Mouse (Mus musculus) myocyte (in vitro differentiated cells): ENCODE measurements around the gene Rdh8. TPM values are rescaled to one million over a fixed set of nuclear protein-coding genes. Genes with fewer than 3 reads are reported as not detected.
A peak's percentile ranks its signal among the peaks of the same experiment; 100 is the strongest.

Source experiments
- H3K27me3 ChIP-seq: one replicate; pipeline ENCODE4 v1.6.1; 2011; ENCODE audit not compliant: control insufficient read depth, insufficient read depth, insufficient read length
- H3K36me3 ChIP-seq: one replicate; pipeline ENCODE4 v1.6.1; 2011; ENCODE audit not compliant: control insufficient read depth, insufficient read depth
- H3K4me2 ChIP-seq: one replicate; pipeline ENCODE4 v1.6.1; 2011; ENCODE audit warnings: low read depth, control low read depth
- H3K4me3 ChIP-seq: one replicate; pipeline ENCODE4 v1.5.1; 2011; ENCODE audit warnings: mild to moderate bottlenecking, control low read depth, moderate library complexity
- H3K79me2 ChIP-seq: one replicate; pipeline ENCODE4 v1.6.1; 2011; ENCODE audit not compliant: control insufficient read depth, insufficient read depth
- H3ac ChIP-seq: one replicate; pipeline ENCODE4 v1.6.1; 2011; ENCODE audit not compliant: control insufficient read depth, insufficient read length
- CEBPB ChIP-seq: IDR thresholded peaks from 2 replicates; pipeline ENCODE4 v1.6.1; 2011; ENCODE audit warnings: mild to moderate bottlenecking, moderate library complexity; ENCODE audit not compliant: poor library complexity, insufficient read depth, severe bottlenecking
- E2F4 ChIP-seq: IDR thresholded peaks from one replicate; pipeline ENCODE4 v1.6.1; 2011; ENCODE audit warnings: mild to moderate bottlenecking, control low read depth, moderate library complexity; ENCODE audit not compliant: insufficient read depth
- MAX ChIP-seq: IDR thresholded peaks from one replicate; pipeline ENCODE4 v1.6.1; 2011; ENCODE audit warnings: low read depth, mild to moderate bottlenecking, control low read depth
- MYOD1 ChIP-seq, 3 experiments: IDR thresholded peaks; one replicate each; pipeline ENCODE4 v1.6.1; 2011; ENCODE audit warnings: control low read depth in 2 of 3, low read depth in 2 of 3, mild to moderate bottlenecking in 2 of 3, moderate library complexity in 1 of 3; ENCODE audit not compliant: insufficient read length in 2 of 3, control insufficient read depth in 1 of 3
- MYOG ChIP-seq, 3 experiments: IDR thresholded peaks; one replicate each; pipeline ENCODE4 v1.6.1; 2011; ENCODE audit warnings: control low read depth in 2 of 3, low read depth in 2 of 3, mild to moderate bottlenecking in 2 of 3; ENCODE audit not compliant: insufficient read length in 2 of 3, control insufficient read depth in 1 of 3, insufficient read depth in 1 of 3
- POLR2A ChIP-seq: IDR thresholded peaks from one replicate; pipeline ENCODE4 v1.6.1; 2011; ENCODE audit warnings: low read depth, mild to moderate bottlenecking, control low read depth, moderate library complexity; ENCODE audit not compliant: insufficient read length
- POLR2AphosphoS2 ChIP-seq: IDR thresholded peaks from one replicate; pipeline ENCODE4 v1.6.1; 2011; ENCODE audit warnings: low read depth, control low read depth; ENCODE audit not compliant: insufficient read length
- REST ChIP-seq: IDR thresholded peaks from one replicate; pipeline ENCODE4 v1.6.1; 2011; ENCODE audit warnings: mild to moderate bottlenecking, control low read depth, moderate library complexity; ENCODE audit not compliant: insufficient read depth, insufficient read length
- SRF ChIP-seq: IDR thresholded peaks from one replicate; pipeline ENCODE4 v1.6.1; 2011; ENCODE audit warnings: low read depth; ENCODE audit not compliant: control insufficient read depth, insufficient read length
- TCF12 ChIP-seq: IDR thresholded peaks from one replicate; pipeline ENCODE4 v1.6.1; 2011; ENCODE audit warnings: mild to moderate bottlenecking, control low read depth; ENCODE audit not compliant: poor library complexity, insufficient read depth, severe bottlenecking
- TCF3 ChIP-seq: IDR thresholded peaks from one replicate; pipeline ENCODE4 v1.6.1; 2011; ENCODE audit warnings: low read depth, control low read depth; ENCODE audit not compliant: insufficient read length
- USF1 ChIP-seq: IDR thresholded peaks from one replicate; pipeline ENCODE4 v1.6.1; 2011; ENCODE audit warnings: low read depth, mild to moderate bottlenecking, control low read depth, moderate library complexity
- polyA plus RNA-seq: library from polyadenylated mRNA; unstranded; fragments of >200 nt; fragmentation: generic; extraction: Trizol; gene quantifications from one replicate; pipeline ENCODE4 v1.2.1, GENCODE M21; 2012; ENCODE audit warnings: missing spikeins

Rdh8 gene
- polyA plus RNA-seq, 1 experiment, result not detected

DNA sequence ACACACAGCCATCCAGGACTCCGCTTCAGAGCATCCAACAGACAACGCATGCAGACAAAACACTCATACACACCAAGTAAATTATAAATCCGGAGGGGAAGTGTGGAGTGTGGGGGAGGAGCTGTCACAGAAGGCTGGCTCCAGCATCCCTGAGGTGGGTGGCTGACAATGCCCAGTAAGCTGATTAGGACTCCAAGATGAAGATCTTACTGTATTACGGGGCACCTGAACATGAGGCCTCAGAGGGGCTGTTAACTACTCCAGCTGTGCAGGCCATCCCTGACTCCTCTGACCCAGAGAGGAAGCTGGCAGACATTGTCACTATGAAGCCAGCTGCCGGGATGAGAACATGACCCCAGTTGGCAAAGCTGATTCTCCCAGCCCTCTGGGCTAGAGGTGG is 1.7 kb downstream of the Rdh8 start:
- Histone ChIP-seq H3K4me3 (no peak overlapping the region), H3K79me2 (no peaks in the 10 kb centered on the region), H3K27me3 (no peaks in the 10 kb centered on the region), H3K36me3 (no peaks in the 10 kb centered on the region), H3ac (no peak overlapping the region), H3K4me2 (no peak overlapping the region)
- TF ChIP-seq POLR2A (no peak), MAX (no peak), MYOD1 (IDR thresholded peaks at IDR 0.05; ENCODE audit: control insufficient read depth in 1 of 3, insufficient read length in 2 of 3, low read depth in 2 of 3) (no peak), USF1 (no peak), CEBPB (no peak), REST (no peak), TCF12 (no peak), MYOG (IDR thresholded peaks at IDR 0.05; ENCODE audit: control insufficient read depth in 1 of 3, insufficient read depth in 1 of 3, insufficient read length in 2 of 3, low read depth in 2 of 3) (no peak), TCF3 (no peak), E2F4 (no peak)

DNA sequence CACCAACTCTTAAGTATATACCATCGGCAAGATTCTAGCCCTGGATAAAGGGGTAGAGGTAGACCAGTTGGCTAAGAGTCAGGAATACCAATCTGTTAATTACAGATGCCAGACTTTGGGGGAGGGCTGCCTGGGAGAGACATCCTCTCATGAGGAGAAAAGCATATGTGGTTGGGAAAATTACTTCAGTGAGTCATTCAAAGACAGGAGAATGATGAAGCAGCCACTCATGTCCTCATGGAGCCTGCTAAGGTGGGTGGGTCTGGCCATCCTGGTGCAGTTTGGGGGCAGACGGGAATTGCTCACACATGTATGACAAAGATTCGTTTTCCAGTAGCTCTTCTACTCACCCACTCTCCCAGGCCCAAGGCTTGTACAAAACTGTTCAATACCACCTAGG is 4.5 kb downstream of the Rdh8 start:
- TF ChIP-seq POLR2AphosphoS2 (no peak), MYOD1 (IDR thresholded peaks at IDR 0.05; ENCODE audit: control insufficient read depth in 1 of 3, insufficient read length in 2 of 3, low read depth in 2 of 3) (no peak), SRF (no peak), MAX (no peak), USF1 (no peak), CEBPB (no peak), E2F4 (no peak), TCF12 (no peak), POLR2A (no peak), MYOG (IDR thresholded peaks at IDR 0.05; ENCODE audit: control insufficient read depth in 1 of 3, insufficient read depth in 1 of 3, insufficient read length in 2 of 3, low read depth in 2 of 3) (no peak), REST (no peak)
- Histone ChIP-seq H3K4me2 (no peak overlapping the region), H3K79me2 (no peaks in the 10 kb centered on the region), H3K4me3 (no peak overlapping the region), H3ac (no peak overlapping the region), H3K36me3 (no peaks in the 10 kb centered on the region), H3K27me3 (no peaks in the 10 kb centered on the region)

DNA sequence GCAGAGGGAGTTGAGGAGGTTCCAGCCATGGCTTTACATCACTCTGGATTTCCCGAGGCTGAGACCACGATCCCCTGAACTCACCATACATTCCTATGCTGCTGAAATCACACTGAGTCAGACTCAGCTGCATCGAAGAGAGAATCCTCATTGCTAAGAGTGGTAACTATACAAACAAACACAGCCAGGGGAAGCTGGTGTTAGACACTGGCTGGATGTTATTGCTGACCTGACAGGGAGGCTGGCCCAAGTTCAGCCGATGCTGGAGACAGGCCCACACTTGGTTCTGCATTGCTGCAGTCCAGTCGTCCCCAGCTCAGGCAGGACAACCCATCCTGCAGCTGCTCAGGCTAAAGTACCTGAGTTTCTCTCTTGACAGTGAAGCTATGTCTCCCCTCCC is 7.5 kb downstream of the Rdh8 start:
- Histone ChIP-seq H3ac (no peak overlapping the region), H3K79me2 (no peaks in the 10 kb centered on the region), H3K27me3 (no peaks in the 10 kb centered on the region), H3K4me3 (no peak overlapping the region), H3K4me2 (peak overlapping the region; percentile 18), H3K36me3 (no peaks in the 10 kb centered on the region)
- TF ChIP-seq MYOD1 (IDR thresholded peaks at IDR 0.05; ENCODE audit: control insufficient read depth in 1 of 3, insufficient read length in 2 of 3, low read depth in 2 of 3) (no peak), POLR2A (no peak), TCF12 (no peak)

DNA sequence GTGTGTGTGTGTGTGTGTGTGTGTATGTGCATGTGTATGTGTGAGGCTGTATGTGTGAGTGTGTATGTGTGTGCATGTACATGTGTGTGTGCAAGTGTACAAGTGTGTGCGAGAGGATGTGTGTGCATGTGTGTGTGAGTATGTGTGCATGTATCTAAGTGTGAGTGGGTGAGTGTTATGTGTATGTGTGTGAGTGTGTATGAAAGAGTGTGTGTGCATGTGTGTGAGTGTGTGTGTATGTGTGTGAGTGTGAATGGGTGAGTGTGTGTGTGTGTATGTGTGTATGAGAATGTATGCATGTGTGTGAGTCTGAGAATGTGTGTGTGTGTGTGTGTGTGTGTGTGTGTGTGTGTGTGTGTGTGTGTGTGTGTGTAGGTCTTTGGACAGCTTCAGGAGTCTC is 9.8 kb downstream of the Rdh8 start:
- no peak overlapping the region for H3K4me3 ChIP-seq
- H3K36me3 ChIP-seq, result no peaks in the 10 kb centered on the region
- H3K4me2 ChIP-seq, result no peak overlapping the region
- peaks cover 6% of the 10 kb centered on the region for H3K27me3 ChIP-seq
- no peak overlapping the region for H3ac ChIP-seq
- H3K79me2 ChIP-seq, result no peaks in the 10 kb centered on the region
- TF ChIP-seq MYOD1 (IDR thresholded peaks at IDR 0.05; ENCODE audit: control insufficient read depth in 1 of 3, insufficient read length in 2 of 3, low read depth in 2 of 3) (no peak), MYOG (IDR thresholded peaks at IDR 0.05; ENCODE audit: control insufficient read depth in 1 of 3, insufficient read depth in 1 of 3, insufficient read length in 2 of 3, low read depth in 2 of 3) (no peak), MAX (no peak), POLR2AphosphoS2 (no peak), POLR2A (no peak), TCF3 (no peak), TCF12 (no peak), CEBPB (no peak), REST (no peak), USF1 (no peak), E2F4 (no peak), SRF (no peak)

GRCm38 (mm10) chr9:20830901-20831643 is 12.8 kb downstream of the Rdh8 start:
- TF ChIP-seq MAX, result no peak
- TF ChIP-seq POLR2AphosphoS2, result no peak
- peak; percentile 81 to 98 (median 96) for TF ChIP-seq MYOG (IDR thresholded peaks at IDR 0.05; ENCODE audit: control insufficient read depth in 1 of 3, insufficient read depth in 1 of 3, insufficient read length in 2 of 3, low read depth in 2 of 3)
- TF ChIP-seq TCF3, result peak; percentile 84
- no peak for TF ChIP-seq SRF
- TF ChIP-seq MYOD1 (IDR thresholded peaks at IDR 0.05; ENCODE audit: control insufficient read depth in 1 of 3, insufficient read length in 2 of 3, low read depth in 2 of 3), result peak in 2 of 3 experiments; percentile 96 to 98
- Histone ChIP-seq H3K4me2 (no peak overlapping the region), H3ac (no peak overlapping the region), H3K79me2 (no peaks in the 10 kb centered on the region), H3K4me3 (no peak overlapping the region), H3K36me3 (no peaks in the 10 kb centered on the region), H3K27me3 (peaks cover 16% of the 10 kb centered on the region)
